Mouse (Mus musculus): ENCODE measurements around the gene Golga4. TPM values are rescaled to one million over a fixed set of nuclear protein-coding genes. Genes with fewer than 3 reads are reported as not detected.

Golga4 gene
- polyA plus RNA-seq, 1 experiment = 47.1 TPM

DNA sequence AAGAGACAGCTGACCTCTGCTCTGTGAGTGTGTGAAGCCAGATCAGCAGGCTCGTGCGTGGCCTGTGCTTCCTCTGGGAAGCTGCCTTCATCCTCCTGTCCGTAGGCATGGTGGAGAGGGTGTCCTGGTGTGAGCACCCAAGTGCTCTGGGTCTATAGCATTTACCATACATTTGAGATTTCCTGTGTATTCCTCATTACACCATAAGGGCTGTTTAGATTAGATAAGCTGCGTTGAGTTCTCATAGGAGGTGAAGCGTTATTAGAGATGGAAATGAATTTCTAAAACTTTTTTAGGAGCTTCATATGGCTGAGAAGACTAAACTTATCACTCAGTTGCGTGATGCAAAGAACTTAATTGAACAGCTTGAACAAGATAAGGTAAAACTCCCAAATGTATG lies 30.9 kb downstream of the Golga4 start:
- Histone ChIP-seq H3K4me3 (replicated peaks; ENCODE audit: control insufficient read depth, low read depth, low read length) (no peak overlapping the region), H3K4me1 (ENCODE audit: control insufficient read depth, insufficient read depth, low read length) (no peaks in the 10 kb centered on the region), H3K27ac (ENCODE audit: control insufficient read depth, insufficient read depth, low read depth, low read length, poor library complexity) (no peak overlapping the region)
- TF ChIP-seq POLR2A (IDR thresholded peaks at IDR 0.05; ENCODE audit: borderline replicate concordance, control insufficient read depth, low read depth, low read length) = no peak
- TF ChIP-seq CTCF (IDR thresholded peaks at IDR 0.05; ENCODE audit: control insufficient read depth, insufficient read depth, low read length) = no peak
- WGBS = 71% methylated on average over 6 of the region's 6 CpGs

DNA sequence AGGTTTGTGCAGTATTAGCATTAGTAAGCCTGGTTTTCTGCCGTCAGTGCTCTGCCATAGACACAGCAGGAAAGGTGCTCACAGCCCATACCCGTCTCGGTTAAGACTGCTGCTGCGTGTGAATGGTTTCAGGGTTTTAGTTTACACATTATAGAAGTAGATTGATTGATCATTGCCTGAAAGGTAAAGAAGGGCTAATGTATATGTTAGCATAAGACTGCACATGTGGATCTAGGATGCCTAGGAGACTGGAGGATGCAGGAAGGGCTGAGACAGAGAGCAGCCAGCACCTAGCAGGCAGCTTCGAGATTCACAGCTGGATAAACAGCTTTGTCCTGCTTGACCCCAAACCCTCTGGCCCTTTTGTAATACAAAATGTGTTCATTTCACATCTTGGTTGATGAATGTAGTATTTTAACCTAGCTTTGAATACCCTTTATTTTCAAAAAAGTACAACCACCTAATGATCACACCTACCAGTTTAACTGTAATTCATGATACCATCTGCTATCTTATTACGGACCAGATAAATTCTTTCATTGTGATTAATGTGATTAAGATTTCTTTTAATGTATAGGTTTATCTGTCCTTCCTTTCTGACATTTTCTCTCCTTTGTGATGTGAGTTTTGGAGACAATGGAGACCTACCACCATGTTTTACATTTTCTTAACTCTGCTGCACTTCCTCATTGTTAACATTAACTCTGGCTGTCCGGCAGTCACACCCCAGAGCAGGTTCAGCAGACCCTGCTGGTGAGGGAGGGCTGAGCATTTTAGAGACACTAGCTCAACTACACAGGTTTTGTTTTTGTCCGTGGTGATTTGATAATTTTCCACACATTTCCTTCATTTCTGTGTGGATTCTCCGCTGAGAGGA lies 31.6 kb downstream of the Golga4 start:
- Histone ChIP-seq H3K4me1 (ENCODE audit: control insufficient read depth, insufficient read depth, low read length) (no peaks in the 10 kb centered on the region), H3K4me3 (replicated peaks; ENCODE audit: control insufficient read depth, low read depth, low read length) (no peak overlapping the region), H3K27ac (ENCODE audit: control insufficient read depth, insufficient read depth, low read depth, low read length, poor library complexity) (no peak overlapping the region)
- TF ChIP-seq POLR2A (IDR thresholded peaks at IDR 0.05; ENCODE audit: borderline replicate concordance, control insufficient read depth, low read depth, low read length) (no peak), CTCF (IDR thresholded peaks at IDR 0.05; ENCODE audit: control insufficient read depth, insufficient read depth, low read length) (no peak)
- WGBS = 87% methylated on average over 9 of the region's 9 CpGs

DNA sequence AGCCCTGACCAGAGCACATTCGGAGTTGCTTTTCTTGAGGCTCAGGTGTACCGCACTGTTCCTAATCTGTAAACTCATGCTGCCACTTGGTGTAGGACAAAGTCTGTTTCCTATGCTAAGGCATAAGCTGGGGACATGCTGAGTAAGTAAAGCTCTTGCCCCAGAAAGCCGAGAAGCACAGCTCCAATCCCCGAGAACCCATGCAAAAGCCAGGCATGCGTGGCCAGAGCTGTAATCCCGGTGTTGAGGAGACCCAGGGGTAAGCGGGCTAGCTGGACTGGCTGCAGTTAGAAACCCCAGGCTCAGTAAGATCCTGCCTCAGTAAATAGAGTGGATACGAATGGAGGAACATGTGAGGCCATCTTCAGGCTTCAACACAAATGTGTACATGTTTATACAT lies 35.8 kb downstream of the Golga4 start:
- Histone ChIP-seq H3K27ac (ENCODE audit: control insufficient read depth, insufficient read depth, low read depth, low read length, poor library complexity) (no peak overlapping the region), H3K4me1 (ENCODE audit: control insufficient read depth, insufficient read depth, low read length) (no peaks in the 10 kb centered on the region), H3K4me3 (replicated peaks; ENCODE audit: control insufficient read depth, low read depth, low read length) (no peak overlapping the region)
- 92% methylated on average over 8 of the region's 8 CpGs for WGBS
- TF ChIP-seq POLR2A (IDR thresholded peaks at IDR 0.05; ENCODE audit: borderline replicate concordance, control insufficient read depth, low read depth, low read length) (no peak), CTCF (IDR thresholded peaks at IDR 0.05; ENCODE audit: control insufficient read depth, insufficient read depth, low read length) (no peak)

DNA sequence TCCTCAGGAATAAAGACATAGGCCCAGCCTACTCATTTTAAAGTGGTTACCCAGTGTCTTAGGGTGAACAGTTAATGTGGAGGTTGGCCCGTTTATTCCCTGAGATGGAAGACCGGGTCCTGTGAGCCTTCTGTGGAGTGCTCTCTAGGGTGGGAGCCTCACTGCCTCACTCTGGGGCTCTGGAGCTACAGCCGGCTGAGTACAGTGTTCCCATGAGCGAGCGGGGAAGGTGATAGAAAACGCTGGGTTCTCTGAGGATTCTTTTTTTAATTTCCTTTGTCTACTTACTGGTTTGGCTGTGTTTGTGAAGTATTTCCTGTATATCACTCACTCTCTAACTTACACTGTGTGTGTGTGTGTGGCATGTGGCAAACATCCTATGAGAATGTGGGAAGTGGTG lies 39.1 kb downstream of the Golga4 start:
- Histone ChIP-seq H3K4me1 (ENCODE audit: control insufficient read depth, insufficient read depth, low read length) (no peaks in the 10 kb centered on the region), H3K4me3 (replicated peaks; ENCODE audit: control insufficient read depth, low read depth, low read length) (no peak overlapping the region), H3K27ac (ENCODE audit: control insufficient read depth, insufficient read depth, low read depth, low read length, poor library complexity) (no peak overlapping the region)
- 82% methylated on average over 6 of the region's 6 CpGs for WGBS
- no peak for TF ChIP-seq POLR2A (IDR thresholded peaks at IDR 0.05; ENCODE audit: borderline replicate concordance, control insufficient read depth, low read depth, low read length)
- no peak for TF ChIP-seq CTCF (IDR thresholded peaks at IDR 0.05; ENCODE audit: control insufficient read depth, insufficient read depth, low read length)

DNA sequence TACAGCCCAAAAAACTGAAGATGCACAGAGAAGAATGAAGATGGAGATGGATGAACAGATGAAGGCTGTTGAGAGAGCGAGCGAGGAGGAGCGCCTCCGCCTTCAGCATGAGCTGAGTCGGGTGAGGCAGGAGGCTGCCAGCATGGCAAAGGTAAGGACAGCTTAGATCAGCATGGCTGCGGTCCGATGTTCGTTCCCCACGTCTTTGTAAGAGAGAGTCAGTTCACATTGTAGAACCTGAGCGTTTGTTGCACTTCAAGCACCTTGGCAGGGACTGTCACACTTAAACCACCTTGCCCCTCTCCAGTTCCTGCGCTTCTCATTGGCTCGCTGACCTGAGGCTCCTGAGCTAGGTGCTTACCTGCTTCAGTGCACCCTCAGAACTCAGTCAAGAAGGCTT lies 42.6 kb downstream of the Golga4 start:
- Histone ChIP-seq H3K4me1 (ENCODE audit: control insufficient read depth, insufficient read depth, low read length) (no peaks in the 10 kb centered on the region), H3K4me3 (replicated peaks; ENCODE audit: control insufficient read depth, low read depth, low read length) (no peak overlapping the region), H3K27ac (ENCODE audit: control insufficient read depth, insufficient read depth, low read depth, low read length, poor library complexity) (no peak overlapping the region)
- WGBS = 89% methylated on average over 12 of the region's 12 CpGs
- TF ChIP-seq POLR2A (IDR thresholded peaks at IDR 0.05; ENCODE audit: borderline replicate concordance, control insufficient read depth, low read depth, low read length) (no peak), CTCF (IDR thresholded peaks at IDR 0.05; ENCODE audit: control insufficient read depth, insufficient read depth, low read length) (no peak)

DNA sequence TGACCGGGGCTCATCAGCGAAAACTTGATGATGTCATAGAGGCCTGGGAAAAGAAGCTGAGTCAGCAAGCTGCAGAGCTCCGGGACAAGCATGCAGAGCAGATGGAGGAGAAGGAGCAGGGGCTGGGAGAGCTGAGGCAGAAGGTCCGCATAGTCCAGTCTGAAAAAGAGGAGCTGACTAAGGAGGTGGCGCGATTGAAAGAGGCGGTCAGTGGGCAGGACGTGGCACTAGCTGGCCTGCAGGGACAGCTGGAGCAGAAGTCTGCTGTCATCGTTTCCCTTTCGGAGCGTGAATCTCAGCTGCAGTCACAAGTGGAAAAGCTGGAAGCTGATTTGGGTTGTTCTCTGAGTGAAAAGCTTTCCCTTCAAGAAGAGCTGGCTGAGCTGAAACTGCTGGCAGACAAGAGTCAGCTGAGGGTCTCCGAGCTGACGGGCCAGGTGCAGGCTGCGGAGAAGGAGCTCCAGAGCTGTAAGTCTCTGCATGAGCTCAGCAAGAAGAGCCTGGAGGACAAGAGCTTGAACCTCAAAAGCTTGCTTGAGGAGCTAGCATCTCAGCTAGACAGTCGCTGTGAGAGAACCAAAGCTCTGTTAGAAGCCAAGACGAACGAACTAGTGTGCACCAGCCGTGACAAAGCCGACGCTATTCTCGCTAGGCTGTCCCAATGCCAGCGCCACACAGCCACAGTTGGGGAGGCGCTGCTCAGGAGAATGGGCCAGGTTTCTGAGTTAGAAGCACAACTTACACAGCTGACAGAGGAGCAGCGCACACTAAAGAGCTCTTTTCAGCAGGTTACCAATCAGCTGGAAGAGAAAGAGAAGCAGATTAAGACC lies 51.1 kb downstream of the Golga4 start:
- H3K27ac ChIP-seq (ENCODE audit: control insufficient read depth, insufficient read depth, low read depth, low read length, poor library complexity) = no peak overlapping the region
- no peaks in the 10 kb centered on the region for H3K4me1 ChIP-seq (ENCODE audit: control insufficient read depth, insufficient read depth, low read length)
- no peak for TF ChIP-seq CTCF (IDR thresholded peaks at IDR 0.05; ENCODE audit: control insufficient read depth, insufficient read depth, low read length)
- TF ChIP-seq POLR2A (IDR thresholded peaks at IDR 0.05; ENCODE audit: borderline replicate concordance, control insufficient read depth, low read depth, low read length) = no peak
- 92% methylated on average over 24 of the region's 24 CpGs for WGBS
- no peak overlapping the region for H3K4me3 ChIP-seq (replicated peaks; ENCODE audit: control insufficient read depth, low read depth, low read length)

DNA sequence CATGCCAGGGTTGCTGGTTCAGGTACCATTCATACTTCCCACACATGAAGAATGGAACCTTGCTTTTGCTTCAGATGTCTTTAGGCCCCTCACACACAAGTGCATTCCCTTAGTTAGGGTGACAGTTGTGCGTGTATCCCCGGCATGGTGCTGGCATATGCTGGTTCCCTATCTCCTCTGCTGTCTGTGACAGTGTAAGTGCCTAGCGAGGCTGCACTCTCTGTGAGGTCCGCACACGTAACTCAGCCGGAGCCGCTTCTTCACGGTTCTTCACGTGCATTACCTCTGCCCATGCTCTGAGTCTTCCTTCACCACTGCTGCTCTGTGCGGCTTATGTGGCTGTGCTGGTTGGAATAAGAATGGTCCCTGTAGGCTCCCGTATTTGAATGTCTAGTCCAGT lies 57.3 kb downstream of the Golga4 start:
- Histone ChIP-seq H3K4me3 (replicated peaks; ENCODE audit: control insufficient read depth, low read depth, low read length) (no peak overlapping the region), H3K4me1 (ENCODE audit: control insufficient read depth, insufficient read depth, low read length) (no peaks in the 10 kb centered on the region), H3K27ac (ENCODE audit: control insufficient read depth, insufficient read depth, low read depth, low read length, poor library complexity) (no peak overlapping the region)
- WGBS = 92% methylated on average over 11 of the region's 11 CpGs
- TF ChIP-seq POLR2A (IDR thresholded peaks at IDR 0.05; ENCODE audit: borderline replicate concordance, control insufficient read depth, low read depth, low read length) (no peak), CTCF (IDR thresholded peaks at IDR 0.05; ENCODE audit: control insufficient read depth, insufficient read depth, low read length) (no peak)

DNA sequence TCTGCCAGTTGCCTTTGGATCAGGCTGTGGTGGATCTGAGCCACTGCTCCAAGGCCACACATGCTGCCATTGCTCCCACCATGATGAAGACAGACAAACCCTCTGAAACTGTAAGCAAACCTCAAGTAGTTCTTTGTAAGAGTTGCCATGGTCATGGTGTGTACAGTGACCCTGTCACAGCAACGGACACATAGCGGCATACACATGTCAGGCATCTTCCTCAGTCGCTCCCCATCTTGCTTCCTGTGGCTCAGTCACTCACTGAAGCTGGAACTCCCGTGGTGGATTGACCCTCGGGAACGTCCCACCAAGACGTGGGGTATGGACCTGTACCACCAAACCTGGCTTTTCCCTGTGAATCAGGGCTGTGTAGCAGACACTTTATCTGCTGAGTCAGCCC lies 57.8 kb downstream of the Golga4 start:
- no peak for TF ChIP-seq POLR2A (IDR thresholded peaks at IDR 0.05; ENCODE audit: borderline replicate concordance, control insufficient read depth, low read depth, low read length)
- no peak for TF ChIP-seq CTCF (IDR thresholded peaks at IDR 0.05; ENCODE audit: control insufficient read depth, insufficient read depth, low read length)
- H3K27ac ChIP-seq (ENCODE audit: control insufficient read depth, insufficient read depth, low read depth, low read length, poor library complexity) = no peak overlapping the region
- no peaks in the 10 kb centered on the region for H3K4me1 ChIP-seq (ENCODE audit: control insufficient read depth, insufficient read depth, low read length)
- WGBS = 90% methylated on average over 7 of the region's 7 CpGs
- no peak overlapping the region for H3K4me3 ChIP-seq (replicated peaks; ENCODE audit: control insufficient read depth, low read depth, low read length)
